Mouse (Mus musculus) hindbrain, embryonic 11.5 days (tissue): ENCODE measurements around the gene Runx1. TPM values are rescaled to one million over a fixed set of nuclear protein-coding genes. Genes with fewer than 3 reads are reported as not detected.

Experiments used
- ATAC-seq: fragments of 200-750 bp; cut with Nextera tagmentation; 2 replicates; pipeline ENCODE4 v1.8.0; 2017; ENCODE audit warnings: mild to moderate bottlenecking, moderate TSS enrichment, moderate library complexity; ENCODE audit not compliant: low FRiP score
- DNase-seq: peaks from one replicate; pipeline ENCODE4 v3.0.0-alpha.2; 2015; ENCODE audit warnings: low spot score
- H3K27ac ChIP-seq: fragments of 300-500 bp; sonication (generic); 2 replicates; pipeline ENCODE4 v1.5.1; 2014; ENCODE audit warnings: mild to moderate bottlenecking, low read depth, low read length
- H3K27me3 ChIP-seq: fragments of 300-500 bp; sonication (generic); 2 replicates; pipeline ENCODE4 v1.6.1; 2014; ENCODE audit warnings: mild to moderate bottlenecking, low read length, moderate library complexity, mixed read lengths; ENCODE audit not compliant: control insufficient read depth, insufficient read depth
- H3K36me3 ChIP-seq: fragments of 300-500 bp; sonication (generic); 2 replicates; pipeline ENCODE4 v1.6.1; 2014; ENCODE audit warnings: mild to moderate bottlenecking, low read length, moderate library complexity, mixed read lengths; ENCODE audit not compliant: control insufficient read depth, insufficient read depth
- H3K4me1 ChIP-seq: fragments of 300-500 bp; sonication (generic); replicated peaks from 2 replicates; pipeline ENCODE4 v1.6.1; 2014; ENCODE audit warnings: low read length, mixed read lengths; ENCODE audit not compliant: control insufficient read depth, insufficient read depth
- H3K4me2 ChIP-seq: fragments of 300-500 bp; sonication (generic); replicated peaks from 2 replicates; pipeline ENCODE4 v1.6.1; 2014; ENCODE audit warnings: mild to moderate bottlenecking, low read depth, low read length
- H3K4me3 ChIP-seq: fragments of 300-500 bp; sonication (generic); 2 replicates; pipeline ENCODE4 v1.5.1; 2014; ENCODE audit warnings: low read depth, low read length
- H3K9ac ChIP-seq: fragments of 300-500 bp; sonication (generic); 2 replicates; pipeline ENCODE4 v1.6.1; 2014; ENCODE audit warnings: low read depth, low read length
- H3K9me3 ChIP-seq: fragments of 300-500 bp; sonication (generic); 2 replicates; pipeline ENCODE4 v1.6.1; 2016; ENCODE audit warnings: low read length; ENCODE audit not compliant: control insufficient read depth
- WGBS: fragments of 180-500 bp; shearing (Covaris S2); extraction: QIAGEN DNeasy Blood & Tissue Kit; methylation state at CpG from one replicate; pipeline ENCODE4 v1.1.7; 2014; 5-methylcytosine and 5-hydroxymethylcytosine counted together
- polyA plus RNA-seq: library from polyadenylated mRNA; unstranded; fragments of >200 nt; fragmentation: Nextera tagmentation; extraction: Ambion mirVana; gene quantifications from 2 replicates; pipeline ENCODE4 v1.2.1, GENCODE M21; 2014

The Runx1 gene
- polyA plus RNA-seq: 1.2 and 2.6 TPM in 2 replicates

GRCm38 (mm10) chr16:92825908-92826650 is at the start of gene Runx1:
Gene Runx1, minus strand, starts transcription at chr16:92826149.
- no peak within 1 kb of the TSS for H3K27ac ChIP-seq

GRCm38 (mm10) chr16:92874015-92874414 is 48.1 kb upstream of the Runx1 start:
- no peak overlapping the region for H3K4me3 ChIP-seq
- ATAC-seq: no peak
- H3K4me2 ChIP-seq: no peak overlapping the region
- 82% methylated on average over 3 of the region's 3 CpGs for WGBS
- DNase-seq: no peak
- no peaks in the 10 kb centered on the region for H3K4me1 ChIP-seq
- H3K27me3 ChIP-seq: no peaks in the 10 kb centered on the region
- no peaks in the 10 kb centered on the region for H3K9me3 ChIP-seq
- H3K27ac ChIP-seq: no peak overlapping the region
- H3K36me3 ChIP-seq: no peaks in the 10 kb centered on the region
- H3K9ac ChIP-seq: no peak overlapping the region

More at GRCm38 (mm10) chr16:92825908-92826650, at the start of gene Runx1:
- no peaks in the 10 kb centered on the region for H3K27me3 ChIP-seq
- DNase-seq (no peak), ATAC-seq (no peak)
- H3K4me3 ChIP-seq: no peak within 1 kb of the TSS
- 86% methylated on average over 11 of the region's 11 CpGs for WGBS
- H3K4me1 ChIP-seq: no peaks in the 10 kb centered on the region
- H3K9ac ChIP-seq: no peak within 1 kb of the TSS
- no peaks in the 10 kb centered on the region for H3K36me3 ChIP-seq
- H3K9me3 ChIP-seq: no peaks in the 10 kb centered on the region
- no peak within 1 kb of the TSS for H3K4me2 ChIP-seq

GRCm38 (mm10) chr16:92871728-92872127 is 45.8 kb upstream of the Runx1 start:
- no peak overlapping the region for H3K27ac ChIP-seq
- H3K27me3 ChIP-seq: no peaks in the 10 kb centered on the region
- DNase-seq (no peak), ATAC-seq (no peak)
- H3K4me3 ChIP-seq: no peak overlapping the region
- H3K4me2 ChIP-seq: no peak overlapping the region
- WGBS: 92% methylated on average over 11 of the region's 11 CpGs
- no peak overlapping the region for H3K9ac ChIP-seq
- H3K36me3 ChIP-seq: no peaks in the 10 kb centered on the region
- H3K4me1 ChIP-seq: no peaks in the 10 kb centered on the region
- H3K9me3 ChIP-seq: no peaks in the 10 kb centered on the region

GRCm38 (mm10) chr16:92868550-92868949 is 42.6 kb upstream of the Runx1 start:
- Histone ChIP-seq H3K9me3 (no peaks in the 10 kb centered on the region), H3K27ac (no peak overlapping the region), H3K4me2 (no peak overlapping the region), H3K36me3 (no peaks in the 10 kb centered on the region), H3K4me3 (no peak overlapping the region), H3K9ac (no peak overlapping the region), H3K27me3 (no peaks in the 10 kb centered on the region), H3K4me1 (no peaks in the 10 kb centered on the region)
- WGBS: 84% methylated on average over 4 of the region's 4 CpGs
- no peak for DNase-seq
- no peak for ATAC-seq

- Histone ChIP-seq H3K4me2 (no peak overlapping the region), H3K4me1 (no peaks in the 10 kb centered on the region), H3K4me3 (no peak overlapping the region), H3K27me3 (no peaks in the 10 kb centered on the region), H3K9ac (no peak overlapping the region), H3K27ac (no peak overlapping the region), H3K36me3 (no peaks in the 10 kb centered on the region), H3K9me3 (no peaks in the 10 kb centered on the region)
- 77% methylated on average over 9 of the region's 9 CpGs for WGBS
- no peak for ATAC-seq
- no peak for DNase-seq
Measured at GRCm38 (mm10) chr16:92867261-92867935, 41.4 kb upstream of the Runx1 start.

- H3K4me1 ChIP-seq: no peaks in the 10 kb centered on the region
- no peak overlapping the region for H3K9ac ChIP-seq
- H3K27me3 ChIP-seq: no peaks in the 10 kb centered on the region
- no peaks in the 10 kb centered on the region for H3K9me3 ChIP-seq
- no peak for DNase-seq
- no peak overlapping the region for H3K4me3 ChIP-seq
- 93% methylated on average over 3 of the region's 3 CpGs for WGBS
- no peaks in the 10 kb centered on the region for H3K36me3 ChIP-seq
- H3K4me2 ChIP-seq: no peak overlapping the region
- ATAC-seq: no peak
- H3K27ac ChIP-seq: no peak overlapping the region
Measured at GRCm38 (mm10) chr16:92865314-92865713, 39.4 kb upstream of the Runx1 start.

GRCm38 (mm10) chr16:92864191-92864590 is 38.2 kb upstream of the Runx1 start:
- Histone ChIP-seq H3K36me3 (no peaks in the 10 kb centered on the region), H3K9ac (no peak overlapping the region), H3K4me2 (no peak overlapping the region), H3K27ac (no peak overlapping the region), H3K4me1 (no peaks in the 10 kb centered on the region), H3K27me3 (no peaks in the 10 kb centered on the region), H3K9me3 (no peaks in the 10 kb centered on the region), H3K4me3 (no peak overlapping the region)
- 79% methylated on average over 2 of the region's 2 CpGs for WGBS
- no peak for ATAC-seq
- DNase-seq: no peak

GRCm38 (mm10) chr16:92863179-92863578 is 37.2 kb upstream of the Runx1 start:
- Histone ChIP-seq H3K9ac (no peak overlapping the region), H3K27ac (no peak overlapping the region), H3K27me3 (no peaks in the 10 kb centered on the region), H3K36me3 (no peaks in the 10 kb centered on the region), H3K4me1 (no peaks in the 10 kb centered on the region), H3K9me3 (no peaks in the 10 kb centered on the region), H3K4me3 (no peak overlapping the region), H3K4me2 (no peak overlapping the region)
- no peak for ATAC-seq
- no peak for DNase-seq

GRCm38 (mm10) chr16:92862430-92862829 is 36.5 kb upstream of the Runx1 start:
- Histone ChIP-seq H3K4me1 (no peaks in the 10 kb centered on the region), H3K4me3 (no peak overlapping the region), H3K27ac (no peak overlapping the region), H3K9me3 (no peaks in the 10 kb centered on the region), H3K4me2 (no peak overlapping the region), H3K36me3 (no peaks in the 10 kb centered on the region), H3K27me3 (no peaks in the 10 kb centered on the region), H3K9ac (no peak overlapping the region)
- DNase-seq: no peak
- ATAC-seq: no peak
- 82% methylated on average over 4 of the region's 4 CpGs for WGBS
